Mouse (Mus musculus) CH12F3 (cell line): ENCODE results near the gene Kcnk1.

Experiments used
- in situ Hi-C: fragments of 300-500 bp; cut with MboI; formaldehyde crosslinking; loops from 2 replicates; pipeline ENCODE4 v1.14.3; 2020; ENCODE audit warnings: low sequenced_read_pairs

The Kcnk1 gene

GRCm38 (mm10) chr8:126036340-126036739, 41.4 kb downstream of the Kcnk1 start:
- in situ Hi-C loops, result no loop called here

GRCm38 (mm10) chr8:126045751-126046150, 50.8 kb downstream of the Kcnk1 start:
- in situ Hi-C loops, result no loop called here

- in situ Hi-C loops, result no loop called here
These were observed 58.9 kb downstream of the Kcnk1 start for GRCm38 (mm10) chr8:126053911-126054310.

GRCm38 (mm10) chr8:126058876-126059275, 63.9 kb downstream of the Kcnk1 start:
- in situ Hi-C loops, result no loop called here

GRCm38 (mm10) chr8:126062844-126063243, 67.9 kb downstream of the Kcnk1 start:
- in situ Hi-C loops, result no loop called here

- in situ Hi-C loops, result no loop called here
These were observed 69.0 kb downstream of the Kcnk1 start for GRCm38 (mm10) chr8:126063832-126064409.

- in situ Hi-C loops, result no loop called here
These were observed 69.7 kb downstream of the Kcnk1 start for GRCm38 (mm10) chr8:126064587-126065145.

GRCm38 (mm10) chr8:126067306-126067705, 72.3 kb downstream of the Kcnk1 start:
- in situ Hi-C loops, result no loop called here

GRCm38 (mm10) chr8:126068136-126068535, 73.2 kb downstream of the Kcnk1 start:
- in situ Hi-C loops, result no loop called here

- in situ Hi-C loops, result no loop called here
These were observed 77.7 kb downstream of the Kcnk1 start for GRCm38 (mm10) chr8:126072678-126073077.

GRCm38 (mm10) chr8:126073141-126073740, 78.3 kb downstream of the Kcnk1 start:
- in situ Hi-C loops, result no loop called here

- in situ Hi-C loops, result no loop called here
These were observed 79.1 kb downstream of the Kcnk1 start for GRCm38 (mm10) chr8:126074111-126074510.

GRCm38 (mm10) chr8:126075400-126075799, 80.4 kb downstream of the Kcnk1 start:
- in situ Hi-C loops, result no loop called here
